Mouse (Mus musculus) erythroblast, adult 5-6 weeks (primary cell): ENCODE measurements around the gene Tacc3. TPM values are rescaled to one million over a fixed set of nuclear protein-coding genes. Genes with fewer than 3 reads are reported as not detected.

Experiments used
- ATAC-seq: replicated peaks from 2 replicates; pipeline ENCODE4 v1.8.0; 2016; ENCODE audit warnings: moderate number of reproducible peaks, mild to moderate bottlenecking, moderate TSS enrichment, inconsistent platforms; ENCODE audit not compliant: poor library complexity, low FRiP score, severe bottlenecking
- total RNA-seq, 2 experiments: library from RNA; stranded (forward) in 1 of 2; stranded (reverse) in 1 of 2; fragments of 150-400 nt in 1 of 2; fragments of 200-764, 138-1000 nt in 1 of 2; gene quantifications; 2 replicates each; pipeline versions ENCODE4 v1.2.3 to v1.2.4; 2015 to 2017; ENCODE audit warnings: low replicate concordance in 2 of 2

The Tacc3 gene
- total RNA-seq, 2 experiments from 2014 or later, result 58.2 to 72.4 TPM

DNA sequence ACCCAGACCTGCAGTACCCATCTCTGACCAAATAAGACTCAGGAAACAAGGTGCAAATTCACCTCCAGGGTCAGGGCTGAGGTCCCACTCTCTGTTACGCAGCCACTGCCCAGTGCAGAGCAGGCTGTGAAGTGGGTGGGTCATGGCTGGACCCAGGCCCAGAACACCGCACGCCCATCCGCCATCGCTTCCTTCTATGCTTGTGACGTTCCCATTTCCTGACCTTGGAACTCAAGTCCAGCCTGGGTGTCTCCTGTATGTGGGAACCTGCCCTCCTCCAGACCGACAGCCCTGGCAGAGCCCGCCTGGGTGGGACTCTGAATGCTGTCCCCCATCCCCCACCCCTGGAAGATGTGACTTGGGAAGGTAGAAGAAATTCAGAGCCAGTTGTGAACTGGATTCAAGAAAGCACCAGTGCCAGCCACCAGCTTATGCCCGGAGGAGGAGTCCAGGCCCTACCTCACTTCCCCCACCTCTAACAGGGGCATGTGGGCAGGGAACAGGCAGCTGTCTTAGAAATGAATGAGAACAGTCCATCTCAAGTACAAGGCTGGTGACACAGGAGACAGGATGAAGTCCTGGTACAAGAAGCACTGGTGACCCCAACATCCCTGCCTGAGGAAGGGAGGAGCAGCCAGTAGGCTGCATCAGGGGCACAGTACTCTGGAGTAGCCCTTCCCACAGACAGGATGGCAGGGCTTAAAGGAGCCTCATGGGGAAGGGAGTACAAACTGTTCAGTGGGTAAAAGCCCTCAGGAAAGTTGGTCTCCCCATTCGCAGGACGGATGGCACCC lies 32.1 kb downstream of the Tacc3 start:
- no peak for ATAC-seq

- ATAC-seq, result no peak
Measured at GRCm38 (mm10) chr5:33692393-33692792, 34.5 kb downstream of the Tacc3 start.

DNA sequence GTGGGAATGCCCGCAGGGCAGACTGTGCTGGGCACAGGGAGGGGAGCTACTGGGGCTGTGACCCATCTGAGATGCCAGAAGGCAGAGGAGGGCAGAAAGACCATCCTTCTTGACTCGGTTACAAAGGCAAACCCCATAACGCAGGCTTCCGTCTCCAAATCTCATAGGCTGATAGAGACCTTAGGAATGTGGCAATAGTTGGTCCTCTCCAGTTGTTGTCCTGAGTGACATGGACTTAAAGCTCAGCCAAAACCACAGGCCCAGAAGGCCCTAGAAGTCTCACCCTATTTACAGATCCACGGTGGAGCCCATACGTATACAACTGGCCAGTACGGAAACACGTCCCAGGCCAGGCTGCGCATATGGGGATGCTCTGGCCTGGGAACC lies 36.5 kb downstream of the Tacc3 start:
- ATAC-seq, result no peak

- no peak for ATAC-seq
Measured at GRCm38 (mm10) chr5:33694848-33695717, 37.2 kb downstream of the Tacc3 start.

DNA sequence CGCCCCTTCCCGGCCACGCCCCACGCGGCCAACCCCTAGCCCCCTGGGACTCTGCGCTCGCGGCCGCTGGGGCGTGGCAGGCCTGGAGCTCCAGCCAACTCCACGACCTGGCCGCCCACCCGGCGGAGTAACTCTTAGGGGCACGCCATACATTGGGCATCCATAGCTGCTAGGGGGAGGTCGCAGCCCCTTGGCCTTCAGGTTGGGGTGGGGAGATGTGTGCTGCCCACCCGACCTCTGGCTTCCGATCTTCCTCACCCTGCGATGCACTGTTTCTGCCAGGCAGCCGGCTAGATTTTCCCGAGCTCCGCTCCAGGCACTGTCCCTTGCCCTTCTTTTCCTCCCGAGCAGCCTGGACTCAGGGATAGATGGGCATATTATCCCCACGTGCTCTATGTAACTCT lies 37.8 kb downstream of the Tacc3 start:
- no peak for ATAC-seq

GRCm38 (mm10) chr5:33696430-33696829 lies 38.5 kb downstream of the Tacc3 start:
- no peak for ATAC-seq

GRCm38 (mm10) chr5:33697534-33697933 lies 39.6 kb downstream of the Tacc3 start:
- ATAC-seq, result no peak

GRCm38 (mm10) chr5:33697947-33698512 lies 40.1 kb downstream of the Tacc3 start:
- no peak for ATAC-seq

DNA sequence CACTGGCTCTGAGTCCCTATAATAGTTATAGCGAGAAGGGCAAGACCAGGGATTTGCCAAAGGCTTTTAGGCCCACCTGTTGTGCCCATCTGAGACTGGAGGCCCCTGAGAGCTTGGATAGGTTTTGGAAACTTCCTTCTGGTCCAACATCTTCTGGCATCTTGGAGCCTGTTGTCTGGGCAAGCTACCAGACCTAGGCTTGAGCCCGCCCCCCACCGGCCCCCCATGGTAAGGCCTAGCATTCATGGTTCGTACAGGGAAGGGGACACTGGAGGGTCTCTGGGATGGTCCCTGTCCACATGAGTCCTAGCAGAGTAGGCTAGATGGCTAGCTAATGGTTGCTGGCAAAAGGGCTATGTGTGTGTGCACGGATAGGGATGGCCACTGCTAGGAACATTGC lies 40.7 kb downstream of the Tacc3 start:
- ATAC-seq, result no peak

GRCm38 (mm10) chr5:33700010-33700409 lies 42.1 kb downstream of the Tacc3 start:
- 0 out of 2 replicates have a peak, but pooled peaks have one; percentile 33 for ATAC-seq

DNA sequence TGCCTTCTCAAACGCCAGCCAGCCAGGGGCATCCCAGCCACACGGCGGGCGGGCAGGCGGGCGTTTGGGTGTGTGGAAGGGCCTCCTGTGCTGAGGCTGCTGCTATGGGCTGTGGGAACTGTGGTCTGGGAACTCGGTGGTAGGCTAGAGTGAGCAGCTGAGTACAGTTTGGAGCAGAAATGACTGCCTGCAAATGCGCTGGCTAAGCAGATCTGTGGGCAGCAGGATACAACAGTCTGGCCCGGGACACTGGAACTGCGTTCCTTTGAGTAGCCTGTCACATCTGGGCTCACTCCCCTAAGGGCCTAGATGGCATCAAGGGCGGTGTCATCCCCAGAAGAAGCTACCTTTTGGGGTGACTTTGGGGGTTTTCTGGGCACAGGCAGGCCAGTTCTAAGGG lies 43.9 kb downstream of the Tacc3 start:
- no peak for ATAC-seq

DNA sequence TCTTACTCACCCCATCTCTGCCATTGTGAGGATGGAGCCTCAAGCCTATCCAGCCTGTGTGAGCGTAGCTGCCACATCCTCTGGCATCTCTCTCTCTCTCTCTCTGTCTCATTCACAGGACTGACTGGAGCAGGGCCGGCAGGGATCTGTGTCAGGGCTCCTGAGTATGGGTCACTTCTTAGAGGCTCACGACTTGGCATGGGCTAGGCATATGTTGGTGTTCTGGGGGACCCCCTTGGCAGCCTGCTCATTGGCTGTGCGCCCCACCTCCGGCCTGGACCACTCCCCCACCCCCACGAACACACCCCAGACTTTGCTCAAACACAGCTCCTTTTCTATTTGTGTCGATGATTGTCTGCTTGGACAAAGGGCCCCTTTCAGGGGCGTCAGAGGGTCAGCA lies 46.1 kb downstream of the Tacc3 start:
- ATAC-seq, result no peak

DNA sequence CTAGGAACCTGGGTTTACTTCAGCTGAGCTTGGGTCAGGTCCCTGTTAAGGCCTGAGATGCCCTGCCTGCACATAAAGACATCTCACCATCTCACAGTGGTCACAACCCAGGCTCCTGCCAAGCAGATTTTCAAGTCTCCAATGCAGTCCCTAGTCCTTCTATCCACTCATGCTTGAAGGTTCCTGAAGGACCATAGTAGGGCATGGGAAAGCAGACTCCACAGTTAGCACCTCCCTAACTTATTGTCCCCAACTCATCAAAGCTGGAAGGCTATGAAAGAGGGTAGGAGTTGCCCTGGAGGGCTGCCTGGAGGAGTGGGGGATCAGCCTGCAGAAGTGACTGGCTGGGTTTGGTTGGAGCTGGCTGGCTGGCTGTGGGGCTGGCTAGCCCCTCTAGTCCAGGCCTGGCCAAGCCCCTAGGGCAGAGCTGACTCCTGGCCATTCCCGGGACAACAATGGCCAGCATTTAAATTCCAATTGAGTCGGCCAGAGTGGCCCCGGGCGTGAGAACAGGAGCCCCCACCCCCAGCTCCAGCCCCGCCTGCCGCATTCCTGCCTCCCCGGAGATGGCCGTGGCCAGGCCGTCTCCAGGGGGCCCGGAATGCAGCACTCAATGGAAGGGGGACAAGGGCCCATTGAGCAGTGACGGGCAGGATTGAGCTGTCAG lies 47.1 kb downstream of the Tacc3 start:
- ATAC-seq, result no peak

- no peak for ATAC-seq
Measured at GRCm38 (mm10) chr5:33705612-33706349, 47.9 kb downstream of the Tacc3 start.

DNA sequence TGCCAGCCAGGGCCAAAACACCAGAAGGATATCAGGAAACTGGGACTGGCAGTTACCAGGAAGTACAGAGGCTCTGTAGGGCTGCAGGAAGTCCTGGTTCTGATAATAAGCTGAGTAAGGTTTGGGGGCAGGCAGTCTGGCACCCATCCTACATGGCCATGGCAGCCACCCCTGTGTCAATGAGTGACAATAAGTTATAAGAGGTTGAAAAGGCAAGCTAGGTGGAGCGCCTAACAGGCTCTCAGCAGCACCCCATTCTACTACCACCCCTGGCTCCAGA lies 48.4 kb downstream of the Tacc3 start:
- ATAC-seq, result no peak

DNA sequence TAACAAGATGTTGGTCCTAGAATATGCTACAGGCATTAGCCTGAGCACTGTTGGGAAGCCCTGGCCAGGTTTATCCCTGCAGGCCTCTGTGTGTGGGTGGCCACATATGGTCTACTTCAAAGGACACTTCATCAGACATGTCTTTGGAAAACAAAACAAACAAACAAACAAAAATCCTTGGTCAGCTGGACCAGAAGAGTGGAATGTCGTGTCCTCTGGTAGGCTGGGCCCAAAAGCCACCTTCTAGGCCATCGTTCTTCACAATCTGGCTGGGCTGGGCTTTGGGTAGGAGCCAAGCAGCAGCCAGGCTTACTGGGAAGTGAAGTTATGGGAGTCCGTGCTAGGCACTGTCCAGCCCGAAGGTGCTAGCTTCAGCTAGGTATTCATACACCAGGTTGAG lies 49.2 kb downstream of the Tacc3 start:
- no peak for ATAC-seq

- no peak for ATAC-seq
Measured at GRCm38 (mm10) chr5:33709037-33709436, 51.1 kb downstream of the Tacc3 start.

DNA sequence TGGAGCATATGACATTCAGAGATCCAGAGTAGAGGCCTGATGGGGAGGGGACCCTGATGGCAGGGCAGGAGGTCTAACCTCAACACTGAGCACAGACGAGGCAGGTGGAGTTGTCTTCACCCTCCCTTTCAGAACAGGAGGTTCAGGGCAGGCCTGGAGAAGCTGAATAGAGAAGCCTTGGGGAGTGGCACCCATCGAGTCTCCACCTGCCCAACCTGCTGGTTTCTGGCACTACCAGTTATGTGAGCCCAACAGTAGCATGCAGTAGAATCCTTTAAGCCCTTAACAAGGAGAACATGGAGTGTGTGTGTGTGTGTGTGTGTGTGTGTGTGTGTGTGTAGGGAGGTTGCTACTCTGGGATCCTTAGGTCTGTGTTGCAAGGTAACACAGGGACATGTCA lies 54.6 kb downstream of the Tacc3 start:
- no peak for ATAC-seq

GRCm38 (mm10) chr5:33715182-33715581 lies 57.3 kb downstream of the Tacc3 start:
- ATAC-seq, result no peak

DNA sequence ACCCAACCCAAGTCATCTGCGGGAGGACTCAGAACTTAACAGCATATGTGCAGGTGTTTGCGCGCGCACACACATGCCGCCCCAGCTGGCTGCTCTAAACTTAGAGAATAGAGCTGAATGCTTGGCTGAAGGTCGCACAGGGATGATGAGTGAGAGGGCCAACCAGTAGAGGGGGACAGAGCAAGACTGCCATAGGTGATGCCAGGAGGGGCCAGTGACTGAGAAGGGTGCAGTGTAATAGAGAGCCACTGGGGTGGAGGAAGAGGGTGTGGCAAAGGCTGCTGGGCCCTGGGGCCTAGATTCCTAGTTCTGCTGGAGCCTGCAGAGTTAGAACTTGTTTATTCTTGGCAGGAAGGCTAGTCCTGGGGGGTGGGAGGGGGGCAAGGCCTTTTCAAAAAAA lies 58.5 kb downstream of the Tacc3 start:
- ATAC-seq, result no peak
